Mouse (Mus musculus): ENCODE measurements around the gene Mapk12.

- TF ChIP-seq CTCF (IDR thresholded peaks at IDR 0.05; ENCODE audit: low read depth, low read length) (no peak), POLR2A (IDR thresholded peaks at IDR 0.05; ENCODE audit: borderline replicate concordance, low read depth, low read length) (no peak)
Measured at GRCm38 (mm10) chr15:89180081-89180541, 39.6 kb upstream of the Mapk12 start.

Measured in bone marrow macrophage, adult 2 months (primary cell).